Mouse (Mus musculus) heart, adult 18-20 months (tissue): Measurements from ENCODE around the gene Arl6ip1. TPM values are rescaled to one million over a fixed set of nuclear protein-coding genes. Genes with fewer than 3 reads are reported as not detected.
"Not testable (repeated sequence)": the region's sequence is repeated elsewhere in the genome, so short reads cannot be mapped to it uniquely, and the experiment has no call there.

ENCODE experiments used
- DNase-seq, 2 experiments: peaks; one replicate each; pipeline ENCODE4 v3.0.0; 2021 to 2022; ENCODE audit warnings: mixed read lengths in 1 of 2
- long read RNA-seq, 2 experiments: library from polyadenylated mRNA; stranded (forward); transcript quantifications; one replicate each; pipeline ENCODE4 v2.0.0; 2021
- total RNA-seq, 2 experiments: library from RNA; stranded (reverse); gene quantifications; 2 replicates each; pipeline ENCODE4 v1.2.3; 2021

The Arl6ip1 gene
- 10 to 100 TPM; 33.9 to 34.3 TPM for total RNA-seq
- long read RNA-seq, experiment 1, transcript Arl6ip1-201 (6 exons, 2,171 nt) = major isoform, 39 of 43 reads
- long read RNA-seq, experiment 1, partial matches to known transcripts = 1 of 43 reads
- long read RNA-seq, experiment 1, other reads (novel, unspliced or antisense) = 3 of 43 reads
- long read RNA-seq, experiment 2, transcript Arl6ip1-201 (6 exons, 2,171 nt) = major isoform, 21 of 22 reads
- long read RNA-seq, experiment 2, partial matches to known transcripts = 0 of 22 reads
- long read RNA-seq, experiment 2, other reads (novel, unspliced or antisense) = 0 of 22 reads

GRCm38 (mm10) chr7:118129430-118130041 lies at the start of gene Arl6ip1:
TSS of gene Arl6ip1 (minus strand) at chr7:118129662.
- DNase-seq = peak; percentile 97 to 99

GRCm38 (mm10) chr7:118175821-118176355 lies 46.4 kb upstream of the Arl6ip1 start:
- DNase-seq = no peak

- not testable (repeated sequence) for DNase-seq
These were observed 40.7 kb upstream of the Arl6ip1 start for GRCm38 (mm10) chr7:118170125-118170524.

GRCm38 (mm10) chr7:118163006-118163405 lies 33.5 kb upstream of the Arl6ip1 start:
- DNase-seq = no peak

- DNase-seq = peak; percentile 30 to 38
These were observed 30.7 kb upstream of the Arl6ip1 start for GRCm38 (mm10) chr7:118160121-118160520.

- DNase-seq = no peak
These were observed 27.0 kb upstream of the Arl6ip1 start for GRCm38 (mm10) chr7:118156461-118156860.

GRCm38 (mm10) chr7:118154150-118154549 lies 24.7 kb upstream of the Arl6ip1 start:
- DNase-seq = no peak

GRCm38 (mm10) chr7:118143602-118144001 lies 14.1 kb upstream of the Arl6ip1 start:
- DNase-seq = no peak

- DNase-seq = no peak
These were observed 13.7 kb upstream of the Arl6ip1 start for GRCm38 (mm10) chr7:118143123-118143522.

- no peak for DNase-seq
These were observed 11.8 kb upstream of the Arl6ip1 start for GRCm38 (mm10) chr7:118141271-118141670.

- DNase-seq = no peak
These were observed 5.7 kb upstream of the Arl6ip1 start for GRCm38 (mm10) chr7:118135128-118135527.

- DNase-seq = no peak
These were observed 485 bp downstream of the Arl6ip1 start for GRCm38 (mm10) chr7:118128925-118129429.

- DNase-seq = no peak
These were observed 3.1 kb downstream of the Arl6ip1 start for GRCm38 (mm10) chr7:118126219-118126875.

- DNase-seq = no peak
These were observed 3.7 kb downstream of the Arl6ip1 start for GRCm38 (mm10) chr7:118125736-118126135.

- no peak for DNase-seq
These were observed 5.7 kb downstream of the Arl6ip1 start for GRCm38 (mm10) chr7:118123512-118124411.

- DNase-seq = no peak
These were observed 7.2 kb downstream of the Arl6ip1 start for GRCm38 (mm10) chr7:118122235-118122634.

GRCm38 (mm10) chr7:118120654-118121053 lies 8.8 kb downstream of the Arl6ip1 start:
- DNase-seq = no peak

- no peak for DNase-seq
These were observed 9.5 kb downstream of the Arl6ip1 start for GRCm38 (mm10) chr7:118119946-118120345.

- DNase-seq = no peak
These were observed 10.3 kb downstream of the Arl6ip1 start for GRCm38 (mm10) chr7:118119142-118119541.

- no peak for DNase-seq
These were observed 11.0 kb downstream of the Arl6ip1 start for GRCm38 (mm10) chr7:118118426-118118825.

- DNase-seq = no peak
These were observed 11.8 kb downstream of the Arl6ip1 start for GRCm38 (mm10) chr7:118117539-118118210.
